Mouse (Mus musculus) brain, embryonic 14.5 days (tissue): ENCODE measurements around the gene Hs1bp3.

Experiments used
- CTCF ChIP-seq: fragments of 200-500 bp; IDR thresholded peaks from 2 replicates; pipeline ENCODE4 v1.5.1; 2012; ENCODE audit warnings: inconsistent platforms, mild to moderate bottlenecking, moderate library complexity, borderline replicate concordance; ENCODE audit not compliant: insufficient read depth, insufficient read length; ENCODE audit errors: extremely low read depth
- POLR2A ChIP-seq: fragments of 200-500 bp; IDR thresholded peaks from 2 replicates; pipeline ENCODE4 v1.6.1; 2012; ENCODE audit warnings: mild to moderate bottlenecking, inconsistent platforms, borderline replicate concordance; ENCODE audit not compliant: poor library complexity, insufficient read depth, insufficient read length, severe bottlenecking; ENCODE audit errors: extremely low read depth

GRCm38 (mm10) chr12:8341008-8341407 is 27.8 kb downstream of the Hs1bp3 start:
- TF ChIP-seq CTCF: no peak
- no peak for TF ChIP-seq POLR2A
